Mouse (Mus musculus): ENCODE results near the gene Clmn. TPM values are rescaled to one million over a fixed set of nuclear protein-coding genes. Genes with fewer than 3 reads are reported as not detected.

Gene Clmn
- 2.9 and 4.2 TPM in 2 replicates for polyA plus RNA-seq (2012; rRNA removed)

GRCm38 (mm10) chr12:104864439-104865165 is at the start of gene Clmn:
Clmn (minus strand) TSS chr12:104865076.

GRCm38 (mm10) chr12:104751814-104752765 is 112.8 kb downstream of the Clmn start, which contains the start of gene Dicer1:
Dicer1 (minus strand) TSS chr12:104751952.

Other genes starting within 250 kb of the Clmn start
- 1.2 and 1.7 TPM in 2 replicates for gene Dicer1, start 113.1 kb downstream of the Clmn start, polyA plus RNA-seq (2012; rRNA removed)
- gene Syne3, start 144.7 kb upstream of the Clmn start, polyA plus RNA-seq (2012; rRNA removed), result 0.56 and 0.66 TPM in 2 replicates
- gene Glrx5, start 167.6 kb upstream of the Clmn start, polyA plus RNA-seq (2012; rRNA removed), result 21.5 and 31.0 TPM in 2 replicates